Mouse (Mus musculus) heart, postnatal 0 days (tissue): ENCODE measurements at regions not wholly inside any gene's neighbourhood (a gene's known extent, or its start where the extent isn't known, plus 50 kb on each side); places are given as distances from the start of the nearest gene placed in this dataset.

Source experiments
- CTCF ChIP-seq: IDR thresholded peaks from 2 replicates; pipeline ENCODE4 v1.5.1; 2016; ENCODE audit warnings: antibody characterized with exemption, control low read depth, low read depth
- EP300 ChIP-seq: IDR thresholded peaks from 2 replicates; pipeline ENCODE4 v1.6.1; 2016; ENCODE audit warnings: antibody characterized with exemption, low read depth

DNA sequence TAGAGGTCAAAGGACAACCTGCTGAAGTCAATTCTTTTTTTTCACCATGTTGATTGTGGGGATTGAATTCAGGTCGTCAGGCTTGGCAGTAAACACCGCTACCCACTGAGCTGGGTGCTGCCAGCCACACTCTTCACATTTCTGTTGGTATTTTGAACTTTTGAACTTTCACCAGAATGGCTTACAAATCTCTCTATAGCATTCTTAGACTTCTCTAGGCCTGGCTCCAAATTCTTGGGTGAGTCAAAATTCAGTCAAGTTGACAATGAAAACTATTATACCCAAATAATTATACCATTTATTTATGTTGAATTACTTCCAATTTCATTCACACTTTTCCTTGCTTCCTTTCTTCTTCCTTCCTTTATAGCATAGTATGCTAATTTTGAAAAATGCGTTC, 58.8 kb upstream of the 1700025G04Rik start:
- TF ChIP-seq EP300, result no peak
- TF ChIP-seq CTCF, result no peak
